Comparison of ENCODE assay signal across 26 mouse cellular contexts in genomic region chr2:31111685-31112084, GRCm38 (mm10). TPM values are rescaled to one million over a fixed set of nuclear protein-coding genes. Genes with fewer than 3 reads are reported as not detected.
DNase-seq lines count a peak whose midpoint lies in the region; ATAC-seq and TF ChIP-seq lines count a peak whose summit lies in the region.
"Had no signal": no experiment of that assay in that cellular context is flagged by ENCODE, and none has a peak within 500 bp of the region (broad histone marks: within the 10 kb centered on the region; RNA-seq: fewer than 3 reads in every experiment).

No protein-coding gene starts in this region.

- TF ChIP-seq EP300 in stomach, postnatal 0 days (optimal IDR thresholded peaks at IDR 0.05) = no peak

- H3K4me3 ChIP-seq in cerebellum, adult 2 months (replicated peaks; ENCODE audit: insufficient read depth, low read depth, low read length) = no peak overlapping the region
- no peak overlapping the region for H3K4me3 ChIP-seq in heart, embryonic 14.5 days (ENCODE audit: control insufficient read depth in 1 of 2, insufficient read depth in 1 of 2, low read depth in 1 of 2, low read length in 2 of 2)
- H3K4me3 ChIP-seq in limb, embryonic 13.5 days = no peak overlapping the region
- no peak overlapping the region for H3K4me3 ChIP-seq in limb, embryonic 10.5 days
- no peak overlapping the region for H3K4me3 ChIP-seq in stomach, postnatal 0 days (ENCODE audit: low read depth, low read length)
- H3K4me3 ChIP-seq: heart, embryonic 15.5 days; kidney, embryonic 15.5 days; limb, embryonic 12.5 days; liver, embryonic 13.5 days; midbrain, embryonic 13.5 days; neural tube, embryonic 13.5 days had no signal

- no peaks in the 10 kb centered on the region for H3K27me3 ChIP-seq in cerebellum, adult 2 months (ENCODE audit: control insufficient read depth, insufficient read depth, low read length)
- H3K27me3 ChIP-seq in heart, embryonic 14.5 days (ENCODE audit: control insufficient read depth, insufficient read depth, low read length) = no peaks in the 10 kb centered on the region
- no peaks in the 10 kb centered on the region for H3K27me3 ChIP-seq in limb, embryonic 13.5 days
- H3K27me3 ChIP-seq in limb, embryonic 10.5 days (ENCODE audit: low read depth, poor library complexity, severe bottlenecking) = no peaks in the 10 kb centered on the region
- no peaks in the 10 kb centered on the region for H3K27me3 ChIP-seq in stomach, postnatal 0 days (ENCODE audit: control insufficient read depth, insufficient read depth, low read length)
- H3K27me3 ChIP-seq: CH12.LX; heart, embryonic 15.5 days; kidney, embryonic 15.5 days; limb, embryonic 12.5 days; liver, embryonic 13.5 days; midbrain, embryonic 13.5 days; neural tube, embryonic 13.5 days had no signal

- no peak for ATAC-seq in heart, embryonic 14.5 days (ENCODE audit: insufficient number of reproducible peaks, insufficient read depth, low FRiP score, low read depth)
- ATAC-seq in limb, embryonic 13.5 days (ENCODE audit: low FRiP score, low read depth) = no peak
- no peak for ATAC-seq in stomach, postnatal 0 days (ENCODE audit: low FRiP score, low TSS enrichment)
- ATAC-seq: forebrain, embryonic 14.5 days; hindbrain, embryonic 16.5 days; midbrain, embryonic 13.5 days had no signal

- peak overlapping the region; percentile 56; the same call in 1 of the 2 replicates for H3K27ac ChIP-seq in cerebellum, adult 2 months (ENCODE audit: insufficient read depth, low read length)
- peak overlapping the region; percentile 45 to 54; a peak in 3 of 4 replicates for H3K27ac ChIP-seq in heart, embryonic 14.5 days (replicated peaks in 1 of 2; ENCODE audit: control insufficient read depth in 1 of 2, insufficient read depth in 1 of 2, low read depth in 2 of 2, low read length in 2 of 2)
- peak overlapping the region; percentile 48; the same call in 1 of the 2 replicates for H3K27ac ChIP-seq in limb, embryonic 13.5 days
- no peak overlapping the region for H3K27ac ChIP-seq in limb, embryonic 10.5 days
- peak overlapping the region; percentile 40 for H3K27ac ChIP-seq in stomach, postnatal 0 days (replicated peaks)
- H3K27ac ChIP-seq: heart, embryonic 15.5 days; kidney, embryonic 15.5 days; liver, embryonic 13.5 days; macrophage; midbrain, embryonic 13.5 days; neural tube, embryonic 13.5 days had no signal

- no peaks in the 10 kb centered on the region for H3K36me3 ChIP-seq in heart, embryonic 14.5 days (ENCODE audit: control insufficient read depth, insufficient read depth, low read length)
- no peaks in the 10 kb centered on the region for H3K36me3 ChIP-seq in limb, embryonic 13.5 days
- no peaks in the 10 kb centered on the region for H3K36me3 ChIP-seq in limb, embryonic 10.5 days
- no peaks in the 10 kb centered on the region for H3K36me3 ChIP-seq in stomach, postnatal 0 days (ENCODE audit: control insufficient read depth, insufficient read depth, low read length)
- H3K36me3 ChIP-seq: heart, embryonic 15.5 days; kidney, embryonic 15.5 days; midbrain, embryonic 13.5 days; neural tube, embryonic 13.5 days had no signal

- TF ChIP-seq CTCF in cerebellum, adult 2 months (IDR thresholded peaks at IDR 0.05; ENCODE audit: borderline replicate concordance, insufficient read depth, low read depth, low read length) = no peak
- no peak for TF ChIP-seq CTCF in stomach, postnatal 0 days (IDR thresholded peaks at IDR 0.05; ENCODE audit: low read depth)

- no peak for DNase-seq in cerebellum, adult 2 months
- no peak for DNase-seq in cerebellum, postnatal 14 days
- no peak for DNase-seq in heart, postnatal 36 days
- no peak for DNase-seq in limb, embryonic 10.5 days (ENCODE audit: low spot score)
- DNase-seq in stomach, postnatal 0 days (ENCODE audit: low spot score) = no peak
- DNase-seq in cerebellum, postnatal 4 days (ENCODE audit: low spot score in 2 of 2) = no peak
- DNase-seq: adrenal gland, adult 8-10 months; cerebellum, adult 9-10 months; gastrocnemius, postnatal 10 days; kidney, adult 18-20 months; kidney, postnatal 4 days; layer of hippocampus, adult 9-11 months; liver, embryonic 13.5 days; lung, adult 2 months; lung, postnatal 10 days had no signal

- peaks cover 51% of the 10 kb centered on the region for H3K4me1 ChIP-seq in cerebellum, adult 2 months (ENCODE audit: control insufficient read depth, insufficient read depth, low read length)
- peaks cover 29 to 51% of the 10 kb centered on the region in 2 experiments for H3K4me1 ChIP-seq in heart, embryonic 14.5 days (ENCODE audit: control insufficient read depth in 2 of 2, insufficient read depth in 2 of 2, low read length in 2 of 2)
- peaks cover 41% of the 10 kb centered on the region for H3K4me1 ChIP-seq in limb, embryonic 13.5 days
- H3K4me1 ChIP-seq in limb, embryonic 10.5 days = peaks cover 38% of the 10 kb centered on the region
- H3K4me1 ChIP-seq in stomach, postnatal 0 days (replicated peaks; ENCODE audit: control insufficient read depth, insufficient read depth) = peaks cover under 1% of the 10 kb centered on the region; the same call in 1 of the 2 replicates

- peak overlapping the region; percentile 32; the same call in 1 of the 2 replicates for H3K9ac ChIP-seq in heart, embryonic 14.5 days (ENCODE audit: low read length)
- no peak overlapping the region for H3K9ac ChIP-seq in limb, embryonic 13.5 days
- H3K9ac ChIP-seq in stomach, postnatal 0 days (ENCODE audit: low read length) = no peak overlapping the region
- H3K9ac ChIP-seq: heart, embryonic 15.5 days; kidney, embryonic 15.5 days; limb, embryonic 12.5 days; liver, embryonic 13.5 days; midbrain, embryonic 13.5 days; neural tube, embryonic 13.5 days had no signal

- intact Hi-C loops in heart, postnatal 36 days (cut with DNase I) = loop anchor here (2.0 kb wide), 1 partner anchor 19 kb away; no protein-coding TSS in a partner anchor

- 0 out of 2 replicates have a peak overlapping the region, but pooled peaks have one; percentile 2 for H3K4me2 ChIP-seq in heart, embryonic 14.5 days (ENCODE audit: low read length)
- H3K4me2 ChIP-seq in limb, embryonic 13.5 days (replicated peaks) = no peak overlapping the region
- H3K4me2 ChIP-seq in stomach, postnatal 0 days (replicated peaks; ENCODE audit: low read depth) = no peak overlapping the region
- H3K4me2 ChIP-seq: heart, embryonic 15.5 days; kidney, embryonic 15.5 days; limb, embryonic 12.5 days; liver, embryonic 13.5 days; midbrain, embryonic 13.5 days; neural tube, embryonic 13.5 days had no signal

- H3K9me3 ChIP-seq in heart, embryonic 14.5 days (ENCODE audit: control insufficient read depth, low read length) = peaks cover 5% of the 10 kb centered on the region
- H3K9me3 ChIP-seq in limb, embryonic 13.5 days = peaks cover 5% of the 10 kb centered on the region; the same call in 1 of the 2 replicates
- H3K9me3 ChIP-seq in limb, embryonic 10.5 days (replicated peaks) = no peaks in the 10 kb centered on the region
- no peaks in the 10 kb centered on the region for H3K9me3 ChIP-seq in stomach, postnatal 0 days (ENCODE audit: control insufficient read depth, low read length)
- H3K9me3 ChIP-seq: heart, embryonic 15.5 days; kidney, embryonic 15.5 days; liver, embryonic 13.5 days; midbrain, embryonic 13.5 days; neural tube, embryonic 13.5 days had no signal

- no peak for TF ChIP-seq POLR2A in cerebellum, adult 2 months (IDR thresholded peaks at IDR 0.05; ENCODE audit: borderline replicate concordance, insufficient read depth, low read length)

- WGBS in cerebellum, adult 2 months = 20% methylated on average over 6 of the region's 6 CpGs
- 49% methylated on average over 6 of the region's 6 CpGs for WGBS in heart, embryonic 14.5 days
- WGBS in limb, embryonic 13.5 days = 56% methylated on average over 6 of the region's 6 CpGs
- 83% methylated on average over 6 of the region's 6 CpGs for WGBS in limb, embryonic 10.5 days
- 52% methylated on average over 6 of the region's 6 CpGs for WGBS in stomach, postnatal 0 days

RNA-seq across cellular contexts. Expression of gene Fnbp1, which starts 30.1 kb away (rescaled TPM):
- polyA plus RNA-seq in cerebellum, adult 2 months (2012; rRNA removed) = 310 and 320 TPM in 2 replicates
- polyA plus RNA-seq in heart, embryonic 14.5 days (2014; fragmentation: Nextera tagmentation; extraction: Ambion mirVana) = 17.6 and 19.4 TPM in 2 replicates
- 10 to 100 TPM; 51.7 to 57.9 TPM for total RNA-seq in heart, postnatal 36 days (2021)
- 21.5 and 24.5 TPM in 2 replicates for polyA plus RNA-seq in limb, embryonic 13.5 days (2015; fragmentation: Nextera tagmentation; extraction: Ambion mirVana)
- polyA plus RNA-seq in limb, embryonic 10.5 days (2016; fragmentation: Nextera tagmentation; extraction: Ambion mirVana) = 11.4 and 14.6 TPM in 2 replicates
- polyA plus RNA-seq in stomach, postnatal 0 days (2015; fragmentation: Nextera tagmentation; extraction: Ambion mirVana) = 15.7 and 16.3 TPM in 2 replicates

RNA-seq across cellular contexts. Expression of gene Gpr107, which starts 40.4 kb away (rescaled TPM):
- 30.0 and 33.9 TPM in 2 replicates for polyA plus RNA-seq in cerebellum, adult 2 months (2012; rRNA removed)
- 26.6 and 27.3 TPM in 2 replicates for polyA plus RNA-seq in heart, embryonic 14.5 days (2014; fragmentation: Nextera tagmentation; extraction: Ambion mirVana)
- 10 to 100 TPM; 30.3 to 38.7 TPM for total RNA-seq in heart, postnatal 36 days (2021)
- polyA plus RNA-seq in limb, embryonic 13.5 days (2015; fragmentation: Nextera tagmentation; extraction: Ambion mirVana) = 40.6 and 45.4 TPM in 2 replicates
- 29.0 and 38.0 TPM in 2 replicates for polyA plus RNA-seq in limb, embryonic 10.5 days (2016; fragmentation: Nextera tagmentation; extraction: Ambion mirVana)
- 23.7 and 25.4 TPM in 2 replicates for polyA plus RNA-seq in stomach, postnatal 0 days (2015; fragmentation: Nextera tagmentation; extraction: Ambion mirVana)

Comparison
In these comparisons a context has a peak if more than half of its experiments do, and no peak if none do; other contexts are left out.
1. RNA of gene Fnbp1, which starts 30.1 kb away (polyA plus RNA-seq): 310 to 320 TPM in cerebellum, adult 2 months; 21.5 to 24.5 TPM in limb, embryonic 13.5 days, 17.6 to 19.4 TPM in heart, embryonic 14.5 days, 15.7 to 16.3 TPM in stomach, postnatal 0 days and 11.4 to 14.6 TPM in limb, embryonic 10.5 days; every median in the first group is over 10 times any median in the second.